Mouse (Mus musculus): ENCODE results near the gene Nanos1. TPM values are rescaled to one million over a fixed set of nuclear protein-coding genes. Genes with fewer than 3 reads are reported as not detected.

Gene Nanos1
- total and polyA plus RNA-seq, 3 experiments, result 0.14 to 0.29 (median 0.20) TPM

GRCm38 (mm10) chr19:60756192-60757098, 658 bp downstream of the Nanos1 start:
- no peak for TF ChIP-seq POLR2A (IDR thresholded peaks at IDR 0.05; ENCODE audit: insufficient read depth, low read depth, low read length)
- TF ChIP-seq EP300 (IDR thresholded peaks at IDR 0.05; ENCODE audit: insufficient read depth, low read depth, low read length), result no peak
- TF ChIP-seq CTCF (IDR thresholded peaks at IDR 0.05), result no peak
- WGBS, result under 1% methylated on average over 114 of the region's 115 CpGs

GRCm38 (mm10) chr19:60757099-60757785, 1.5 kb downstream of the Nanos1 start:
- no peaks in the 10 kb centered on the region; the same call in 1 of the 2 replicates for H3K36me3 ChIP-seq (ENCODE audit: control insufficient read depth, insufficient read depth, low read length)
- H3K4me3 ChIP-seq, result peak overlapping the region; percentile 62
- no peak overlapping the region for H3K27ac ChIP-seq
- H3K4me1 ChIP-seq (ENCODE audit: control insufficient read depth, insufficient read depth, low read length), result peaks cover 3% of the 10 kb centered on the region; the same call in 1 of the 2 replicates
- H3K79me2 ChIP-seq (replicated peaks; ENCODE audit: control insufficient read depth, insufficient read depth, low read length), result no peaks in the 10 kb centered on the region
- TF ChIP-seq CTCF (IDR thresholded peaks at IDR 0.05), result no peak
- no peak for TF ChIP-seq POLR2A (IDR thresholded peaks at IDR 0.05; ENCODE audit: insufficient read depth, low read depth, low read length)
- TF ChIP-seq EP300 (IDR thresholded peaks at IDR 0.05; ENCODE audit: insufficient read depth, low read depth, low read length), result no peak
- DNase-seq, result no peak
- intact Hi-C loops (cut with DNase I), result no loop called here
- peak overlapping the region; percentile 58; the same call in 1 of the 2 replicates for H3K9ac ChIP-seq (ENCODE audit: low read depth, low read length)
- 11% methylated on average over 25 of the region's 25 CpGs for WGBS
- H3K27me3 ChIP-seq (ENCODE audit: control insufficient read depth, insufficient read depth, low read length), result no peaks in the 10 kb centered on the region; the same call in 1 of the 2 replicates

More at GRCm38 (mm10) chr19:60756192-60757098, 658 bp downstream of the Nanos1 start:
- Histone ChIP-seq H3K4me3 (peak overlapping the region; percentile 62), H3K79me2 (replicated peaks; ENCODE audit: control insufficient read depth, insufficient read depth, low read length) (no peaks in the 10 kb centered on the region), H3K27ac (no peak overlapping the region), H3K27me3 (ENCODE audit: control insufficient read depth, insufficient read depth, low read length) (no peaks in the 10 kb centered on the region; the same call in 1 of the 2 replicates), H3K36me3 (ENCODE audit: control insufficient read depth, insufficient read depth, low read length) (no peaks in the 10 kb centered on the region; the same call in 1 of the 2 replicates), H3K9ac (ENCODE audit: low read depth, low read length) (peak overlapping the region; percentile 78), H3K4me1 (ENCODE audit: control insufficient read depth, insufficient read depth, low read length) (peaks cover 3% of the 10 kb centered on the region; the same call in 1 of the 2 replicates)
- peak; percentile 48 to 55 for DNase-seq
- intact Hi-C loops (cut with DNase I), result no loop called here

GRCm38 (mm10) chr19:60758896-60759835, 3.4 kb downstream of the Nanos1 start:
- Histone ChIP-seq H3K27ac (no peak overlapping the region), H3K4me1 (ENCODE audit: control insufficient read depth, insufficient read depth, low read length) (peaks cover 3% of the 10 kb centered on the region; the same call in 1 of the 2 replicates), H3K27me3 (ENCODE audit: control insufficient read depth, insufficient read depth, low read length) (no peaks in the 10 kb centered on the region; the same call in 1 of the 2 replicates), H3K79me2 (replicated peaks; ENCODE audit: control insufficient read depth, insufficient read depth, low read length) (no peaks in the 10 kb centered on the region), H3K36me3 (ENCODE audit: control insufficient read depth, insufficient read depth, low read length) (peaks cover 8% of the 10 kb centered on the region), H3K9ac (ENCODE audit: low read depth, low read length) (no peak overlapping the region), H3K4me3 (no peak overlapping the region)
- DNase-seq, result no peak
- TF ChIP-seq EP300 (IDR thresholded peaks at IDR 0.05; ENCODE audit: insufficient read depth, low read depth, low read length) (no peak), POLR2A (IDR thresholded peaks at IDR 0.05; ENCODE audit: insufficient read depth, low read depth, low read length) (no peak), CTCF (IDR thresholded peaks at IDR 0.05) (no peak)
- WGBS, result 83% methylated on average over 4 of the region's 4 CpGs
- intact Hi-C loops (cut with DNase I), result no loop called here

DNA sequence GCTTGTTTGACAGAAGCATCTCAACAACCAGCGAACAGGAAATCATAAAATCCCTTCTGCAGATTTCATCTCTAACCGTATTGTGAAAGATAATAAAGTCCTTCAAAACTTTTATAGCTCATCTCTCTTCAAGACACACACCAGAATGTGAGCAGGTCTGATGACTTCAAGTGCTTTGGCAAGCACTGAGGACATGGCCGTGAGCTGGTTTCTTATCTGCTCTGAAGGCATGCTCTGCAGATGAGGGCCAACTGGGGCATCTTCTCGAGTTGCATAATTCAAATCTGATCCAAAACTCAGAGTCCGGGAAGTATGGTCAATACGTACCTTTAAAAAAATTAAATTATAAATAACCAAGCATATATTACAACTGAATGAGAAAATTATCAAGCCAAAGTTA, 17.6 kb downstream of the Nanos1 start:
- 47% methylated on average over 6 of the region's 6 CpGs for WGBS
- Histone ChIP-seq H3K27me3 (ENCODE audit: control insufficient read depth, insufficient read depth, low read length) (no peaks in the 10 kb centered on the region), H3K9ac (ENCODE audit: low read depth, low read length) (no peak overlapping the region), H3K79me2 (replicated peaks; ENCODE audit: control insufficient read depth, insufficient read depth, low read length) (no peaks in the 10 kb centered on the region), H3K27ac (no peak overlapping the region), H3K4me1 (ENCODE audit: control insufficient read depth, insufficient read depth, low read length) (no peaks in the 10 kb centered on the region), H3K4me3 (no peak overlapping the region), H3K36me3 (ENCODE audit: control insufficient read depth, insufficient read depth, low read length) (peaks cover 38% of the 10 kb centered on the region)
- TF ChIP-seq EP300 (IDR thresholded peaks at IDR 0.05; ENCODE audit: insufficient read depth, low read depth, low read length), result 0 out of 2 replicates have a peak, but pooled peaks have one; percentile 32
- TF ChIP-seq CTCF (IDR thresholded peaks at IDR 0.05), result no peak
- peak in 1 of 2 experiments; percentile 14 for DNase-seq
- intact Hi-C loops (cut with DNase I), result no loop called here

- H3K4me3 ChIP-seq, result no peak overlapping the region
- H3K36me3 ChIP-seq (ENCODE audit: control insufficient read depth, insufficient read depth, low read length), result peaks cover 28% of the 10 kb centered on the region
- intact Hi-C loops (cut with DNase I), result no loop called here
- WGBS, result 67% methylated on average over 3 of the region's 3 CpGs
- no peak for TF ChIP-seq CTCF (IDR thresholded peaks at IDR 0.05)
- peaks cover 5% of the 10 kb centered on the region for H3K4me1 ChIP-seq (ENCODE audit: control insufficient read depth, insufficient read depth, low read length)
- H3K27me3 ChIP-seq (ENCODE audit: control insufficient read depth, insufficient read depth, low read length), result no peaks in the 10 kb centered on the region
- H3K9ac ChIP-seq (ENCODE audit: low read depth, low read length), result no peak overlapping the region
- no peak for DNase-seq
- no peak overlapping the region for H3K27ac ChIP-seq
- H3K79me2 ChIP-seq (replicated peaks; ENCODE audit: control insufficient read depth, insufficient read depth, low read length), result 0 out of 2 replicates have a peak, but pooled peaks cover 1% of the 10 kb centered on the region
Measured at GRCm38 (mm10) chr19:60782034-60782433, 26.2 kb downstream of the Nanos1 start.
